Mouse (Mus musculus) cerebellum, adult 11 months (tissue): ENCODE measurements around the gene Zfp11.

Source experiments
- DNase-seq: peaks from one replicate; pipeline ENCODE4 v3.0.0; 2022

Zfp11 gene

GRCm38 (mm10) chr5:129607476-129607875 is 62.4 kb downstream of the Zfp11 start:
- DNase-seq: no peak
